Mouse (Mus musculus): ENCODE measurements at regions not wholly inside any gene's neighbourhood (a gene's known extent, or its start where the extent isn't known, plus 50 kb on each side); places are given as distances from the start of the nearest gene placed in this dataset.
A peak's percentile ranks its signal among the peaks of the same experiment; 100 is the strongest.

- H3K4me2 ChIP-seq (ENCODE audit: low read depth, low read length): no peak overlapping the region
- no peaks in the 10 kb centered on the region for H3K4me1 ChIP-seq (ENCODE audit: insufficient read depth)
- WGBS (ENCODE audit: insufficient replicate concordance): 39% methylated on average over 10 of the region's 10 CpGs
- no peak for DNase-seq
- H3K36me3 ChIP-seq (replicated peaks; ENCODE audit: insufficient read depth, low read length): no peaks in the 10 kb centered on the region
- no peak overlapping the region for H3K4me3 ChIP-seq (ENCODE audit: low read depth, low read length)
- no peaks in the 10 kb centered on the region for H3K27me3 ChIP-seq (ENCODE audit: insufficient read depth, low read length)
- H3K9me3 ChIP-seq (ENCODE audit: low read length): no peaks in the 10 kb centered on the region
- no peak for ATAC-seq
- TF ChIP-seq EP300 (IDR thresholded peaks at IDR 0.05; ENCODE audit: low read depth) (no peak), CTCF (IDR thresholded peaks at IDR 0.05; ENCODE audit: low read depth) (no peak)
- no peak overlapping the region for H3K9ac ChIP-seq (replicated peaks)
- H3K27ac ChIP-seq (ENCODE audit: low read depth): no peak overlapping the region
Measured at GRCm38 (mm10) chr5:107045163-107045562, 81.0 kb downstream of the Cdc7 start.

DNA sequence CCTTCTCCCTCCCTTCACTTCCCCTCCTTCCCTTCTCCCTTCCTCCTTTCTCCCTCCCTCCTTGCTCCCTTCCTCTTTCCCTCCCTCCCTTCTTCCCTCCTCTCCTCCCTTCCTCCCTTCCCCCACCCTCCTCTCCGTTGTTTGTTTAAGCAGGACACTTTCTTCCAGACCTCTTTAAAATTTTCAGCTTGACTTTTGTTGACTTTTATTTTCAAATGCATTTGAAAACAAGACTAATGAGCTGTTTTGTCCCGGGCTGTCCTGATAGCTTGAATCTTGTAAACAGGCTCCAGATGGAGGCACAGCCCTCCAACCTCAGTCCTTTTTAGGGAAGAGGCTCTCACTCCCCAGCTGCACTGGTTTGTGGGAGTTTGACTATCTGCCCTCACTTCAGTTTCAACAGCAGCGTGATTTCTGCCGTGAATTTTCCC, 82.4 kb downstream of the Cdc7 start:
- peaks cover 3% of the 10 kb centered on the region; the same call in 1 of the 2 replicates for H3K4me1 ChIP-seq (ENCODE audit: insufficient read depth)
- 19% methylated on average over 4 of the region's 4 CpGs for WGBS (ENCODE audit: insufficient replicate concordance)
- H3K4me3 ChIP-seq (ENCODE audit: low read depth, low read length): no peak overlapping the region
- DNase-seq (no peak), ATAC-seq (no peak)
- H3K9me3 ChIP-seq (ENCODE audit: low read length): no peaks in the 10 kb centered on the region
- TF ChIP-seq CTCF (IDR thresholded peaks at IDR 0.05; ENCODE audit: low read depth): no peak
- TF ChIP-seq EP300 (IDR thresholded peaks at IDR 0.05; ENCODE audit: low read depth): no peak
- no peak overlapping the region for H3K9ac ChIP-seq (replicated peaks)
- no peak overlapping the region for H3K27ac ChIP-seq (ENCODE audit: low read depth)
- no peaks in the 10 kb centered on the region for H3K36me3 ChIP-seq (replicated peaks; ENCODE audit: insufficient read depth, low read length)
- no peak overlapping the region for H3K4me2 ChIP-seq (ENCODE audit: low read depth, low read length)
- no peaks in the 10 kb centered on the region for H3K27me3 ChIP-seq (ENCODE audit: insufficient read depth, low read length)

DNA sequence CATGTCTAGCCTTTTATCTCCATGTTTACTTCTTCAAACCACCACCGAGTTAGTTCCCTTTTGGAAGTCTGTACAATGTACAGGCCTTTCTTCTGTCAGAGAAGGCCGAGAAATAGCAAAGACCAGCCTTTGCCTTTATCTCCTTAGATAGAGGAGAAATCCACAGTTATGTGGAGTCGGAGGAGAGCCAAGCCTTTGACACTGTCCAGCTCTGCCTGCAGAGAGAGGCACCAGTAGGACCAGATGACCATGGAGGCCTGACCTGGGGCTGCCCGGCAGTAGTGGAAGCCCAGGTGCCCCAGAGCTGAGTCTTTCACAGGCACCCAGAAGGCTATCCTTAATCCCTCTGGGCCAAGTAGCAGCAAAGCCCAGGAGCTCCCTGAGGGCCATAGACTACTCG, 84.5 kb downstream of the Cdc7 start:
- no peak overlapping the region for H3K9ac ChIP-seq (replicated peaks)
- no peaks in the 10 kb centered on the region for H3K9me3 ChIP-seq (ENCODE audit: low read length)
- no peaks in the 10 kb centered on the region for H3K36me3 ChIP-seq (replicated peaks; ENCODE audit: insufficient read depth, low read length)
- ATAC-seq (no peak), DNase-seq (no peak)
- H3K4me3 ChIP-seq (ENCODE audit: low read depth, low read length): no peak overlapping the region
- peak overlapping the region; percentile 3; the same call in 1 of the 2 replicates for H3K27ac ChIP-seq (ENCODE audit: low read depth)
- WGBS (ENCODE audit: insufficient replicate concordance): 62% methylated on average over 5 of the region's 5 CpGs
- peaks cover 3% of the 10 kb centered on the region; the same call in 1 of the 2 replicates for H3K4me1 ChIP-seq (ENCODE audit: insufficient read depth)
- TF ChIP-seq CTCF (IDR thresholded peaks at IDR 0.05; ENCODE audit: low read depth) (no peak), EP300 (IDR thresholded peaks at IDR 0.05; ENCODE audit: low read depth) (no peak)
- H3K4me2 ChIP-seq (ENCODE audit: low read depth, low read length): no peak overlapping the region
- H3K27me3 ChIP-seq (ENCODE audit: insufficient read depth, low read length): no peaks in the 10 kb centered on the region

DNA sequence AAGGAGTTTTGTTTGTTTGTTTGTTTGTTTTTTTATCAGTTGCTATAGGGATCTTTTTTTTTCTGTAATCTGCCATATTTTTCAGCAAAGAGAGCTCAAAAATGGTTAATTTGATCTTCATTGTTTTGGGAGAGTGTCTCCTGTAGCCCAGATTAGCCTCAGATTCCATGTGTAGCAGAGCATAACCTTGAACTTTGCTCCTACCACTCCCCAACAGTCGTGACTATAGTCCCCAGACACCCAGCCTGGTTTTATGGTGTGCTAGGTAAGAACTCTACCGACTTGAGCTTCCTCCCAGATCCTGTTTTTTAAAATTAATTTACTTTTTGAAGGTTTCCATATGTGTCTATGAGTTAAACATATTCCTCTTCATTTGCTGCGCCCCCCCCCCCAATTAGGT, 86.0 kb downstream of the Cdc7 start:
- peaks cover 6% of the 10 kb centered on the region for H3K4me1 ChIP-seq (ENCODE audit: insufficient read depth)
- H3K4me2 ChIP-seq (ENCODE audit: low read depth, low read length): no peak overlapping the region
- TF ChIP-seq CTCF (IDR thresholded peaks at IDR 0.05; ENCODE audit: low read depth) (no peak), EP300 (IDR thresholded peaks at IDR 0.05; ENCODE audit: low read depth) (no peak)
- no peak overlapping the region for H3K9ac ChIP-seq (replicated peaks)
- no peaks in the 10 kb centered on the region for H3K36me3 ChIP-seq (replicated peaks; ENCODE audit: insufficient read depth, low read length)
- no peak overlapping the region for H3K27ac ChIP-seq (ENCODE audit: low read depth)
- no peak overlapping the region for H3K4me3 ChIP-seq (ENCODE audit: low read depth, low read length)
- H3K9me3 ChIP-seq (ENCODE audit: low read length): no peaks in the 10 kb centered on the region
- DNase-seq (no peak), ATAC-seq (no peak)
- 49% methylated on average over 3 of the region's 3 CpGs for WGBS (ENCODE audit: insufficient replicate concordance)
- no peaks in the 10 kb centered on the region for H3K27me3 ChIP-seq (ENCODE audit: insufficient read depth, low read length)

DNA sequence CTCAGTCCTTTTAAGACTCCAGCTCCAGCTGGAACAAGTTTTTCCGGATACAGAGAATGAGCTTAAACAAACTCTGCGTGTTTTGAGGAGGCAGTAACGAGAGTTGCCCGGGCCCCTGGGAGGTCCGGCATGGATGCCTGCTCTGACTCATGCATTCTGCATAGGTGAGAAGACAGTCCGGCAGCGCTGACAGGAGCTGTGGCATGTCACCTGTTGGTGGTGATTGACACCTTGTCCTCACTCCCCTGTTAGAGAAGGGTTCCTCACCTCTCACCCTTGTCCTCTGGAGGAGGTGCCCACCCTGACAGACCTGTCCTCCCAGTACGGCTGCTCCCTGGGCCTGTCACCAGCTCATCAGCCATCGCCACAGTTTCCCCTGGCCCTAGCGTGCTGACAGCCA, 87.7 kb downstream of the Cdc7 start:
- ATAC-seq (no peak), DNase-seq (no peak)
- no peak overlapping the region for H3K27ac ChIP-seq (ENCODE audit: low read depth)
- no peaks in the 10 kb centered on the region for H3K9me3 ChIP-seq (ENCODE audit: low read length)
- H3K9ac ChIP-seq (replicated peaks): no peak overlapping the region
- H3K4me3 ChIP-seq (ENCODE audit: low read depth, low read length): no peak overlapping the region
- WGBS (ENCODE audit: insufficient replicate concordance): 73% methylated on average over 10 of the region's 10 CpGs
- H3K4me2 ChIP-seq (ENCODE audit: low read depth, low read length): no peak overlapping the region
- TF ChIP-seq CTCF (IDR thresholded peaks at IDR 0.05; ENCODE audit: low read depth) (no peak), EP300 (IDR thresholded peaks at IDR 0.05; ENCODE audit: low read depth) (no peak)
- no peaks in the 10 kb centered on the region for H3K27me3 ChIP-seq (ENCODE audit: insufficient read depth, low read length)
- H3K4me1 ChIP-seq (ENCODE audit: insufficient read depth): peaks cover 7% of the 10 kb centered on the region
- no peaks in the 10 kb centered on the region for H3K36me3 ChIP-seq (replicated peaks; ENCODE audit: insufficient read depth, low read length)

- no peak for ATAC-seq
- TF ChIP-seq CTCF (IDR thresholded peaks at IDR 0.05; ENCODE audit: low read depth) (no peak), EP300 (IDR thresholded peaks at IDR 0.05; ENCODE audit: low read depth) (no peak)
- H3K27me3 ChIP-seq (ENCODE audit: insufficient read depth, low read length): no peaks in the 10 kb centered on the region
- H3K9ac ChIP-seq (replicated peaks): no peak overlapping the region
- 35% methylated on average over 6 of the region's 6 CpGs for WGBS (ENCODE audit: insufficient replicate concordance)
- H3K4me3 ChIP-seq (ENCODE audit: low read depth, low read length): no peak overlapping the region
- H3K27ac ChIP-seq (ENCODE audit: low read depth): no peak overlapping the region
- no peak for DNase-seq
- no peaks in the 10 kb centered on the region for H3K36me3 ChIP-seq (replicated peaks; ENCODE audit: insufficient read depth, low read length)
- H3K9me3 ChIP-seq (ENCODE audit: low read length): no peaks in the 10 kb centered on the region
- H3K4me2 ChIP-seq (ENCODE audit: low read depth, low read length): no peak overlapping the region
- H3K4me1 ChIP-seq (ENCODE audit: insufficient read depth): peaks cover 7% of the 10 kb centered on the region
Measured at GRCm38 (mm10) chr5:107054900-107055452, 90.9 kb downstream of the Cdc7 start.

- Histone ChIP-seq H3K27ac (ENCODE audit: low read depth) (no peak overlapping the region), H3K4me3 (ENCODE audit: low read depth, low read length) (no peak overlapping the region), H3K27me3 (ENCODE audit: insufficient read depth, low read length) (no peaks in the 10 kb centered on the region), H3K4me2 (ENCODE audit: low read depth, low read length) (no peak overlapping the region), H3K9ac (replicated peaks) (no peak overlapping the region), H3K4me1 (ENCODE audit: insufficient read depth) (peaks cover 7% of the 10 kb centered on the region), H3K9me3 (ENCODE audit: low read length) (no peaks in the 10 kb centered on the region), H3K36me3 (replicated peaks; ENCODE audit: insufficient read depth, low read length) (no peaks in the 10 kb centered on the region)
- no peak for TF ChIP-seq EP300 (IDR thresholded peaks at IDR 0.05; ENCODE audit: low read depth)
- no peak for TF ChIP-seq CTCF (IDR thresholded peaks at IDR 0.05; ENCODE audit: low read depth)
- no peak for ATAC-seq
- DNase-seq: no peak
- WGBS (ENCODE audit: insufficient replicate concordance): 36% methylated on average over 3 of the region's 3 CpGs
Measured at GRCm38 (mm10) chr5:107055455-107055854, 91.3 kb downstream of the Cdc7 start.

All from liver, postnatal 0 days (tissue).